Mouse (Mus musculus) mouse trophoblast stem cell (cell line): ENCODE data around the gene Mical2.

Experiments
- in situ Hi-C, 2 experiments: fragments of 300-500 bp; cut with MseI, MboI; formaldehyde crosslinking; loops; 2 replicates in 1 of 2; 3 replicates in 1 of 2; pipeline ENCODE4 v1.15.1; 2025

The Mical2 gene

DNA sequence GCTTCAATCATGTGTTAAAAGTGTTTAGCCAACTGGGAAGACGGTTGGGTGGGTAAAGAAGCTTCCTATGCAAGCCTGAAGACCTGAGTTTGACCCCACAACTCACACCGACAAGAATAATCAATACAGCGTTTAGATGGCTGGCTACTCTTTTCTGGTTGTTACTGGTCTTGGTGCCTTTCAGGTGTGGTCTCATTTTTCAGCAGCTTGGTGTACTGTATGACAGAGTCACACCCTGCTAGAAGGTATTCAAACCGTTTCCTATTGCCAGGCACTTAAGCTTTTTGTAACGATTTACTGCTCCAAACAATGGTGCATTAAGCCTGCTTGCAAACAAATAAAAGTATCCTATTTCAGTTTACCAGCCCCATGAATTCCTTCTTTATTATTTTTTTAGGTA, 226.8 kb downstream of the Mical2 start:
- in situ Hi-C loops = no loop called here

DNA sequence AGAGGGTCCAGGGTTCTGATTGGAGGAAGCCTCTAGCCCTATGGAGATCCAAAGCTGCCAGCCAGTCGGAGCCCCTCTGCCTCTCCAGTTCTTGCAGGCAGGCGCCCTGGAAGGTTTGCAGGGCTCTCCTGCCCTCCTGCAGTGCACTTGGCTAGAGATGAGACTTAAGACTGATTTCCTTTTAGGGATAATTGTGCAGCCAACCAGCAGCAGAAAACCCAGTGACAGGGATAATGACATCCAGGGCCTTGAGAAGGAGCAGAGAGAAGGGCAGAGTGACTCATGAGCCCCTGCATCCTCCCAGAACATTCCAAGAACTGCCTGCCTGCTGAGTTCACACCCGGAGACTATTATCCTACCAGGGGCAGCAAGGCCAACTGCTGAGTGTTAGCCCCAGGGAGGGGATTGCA, 228.2 kb downstream of the Mical2 start:
- in situ Hi-C loops = no loop called here

DNA sequence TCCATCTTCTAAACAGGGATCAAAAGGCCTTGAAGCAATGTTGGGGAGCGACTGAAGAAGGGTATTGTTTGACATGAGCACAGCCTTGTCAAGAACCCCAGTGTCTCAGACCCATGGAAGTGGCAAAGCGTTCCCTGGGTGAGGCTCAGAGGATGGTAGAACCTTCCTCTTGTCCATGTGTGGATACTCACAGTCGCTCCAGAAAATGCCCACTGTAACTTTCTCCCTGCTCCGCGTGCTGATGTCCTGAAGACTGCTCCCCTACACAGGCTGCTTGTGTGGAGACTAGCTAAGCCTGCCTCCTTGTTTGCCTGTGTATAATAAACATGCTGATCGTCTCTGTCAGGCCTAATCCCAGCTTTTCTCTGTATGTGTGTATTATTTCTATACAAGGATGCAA, 228.7 kb downstream of the Mical2 start:
- in situ Hi-C loops = no loop called here

DNA sequence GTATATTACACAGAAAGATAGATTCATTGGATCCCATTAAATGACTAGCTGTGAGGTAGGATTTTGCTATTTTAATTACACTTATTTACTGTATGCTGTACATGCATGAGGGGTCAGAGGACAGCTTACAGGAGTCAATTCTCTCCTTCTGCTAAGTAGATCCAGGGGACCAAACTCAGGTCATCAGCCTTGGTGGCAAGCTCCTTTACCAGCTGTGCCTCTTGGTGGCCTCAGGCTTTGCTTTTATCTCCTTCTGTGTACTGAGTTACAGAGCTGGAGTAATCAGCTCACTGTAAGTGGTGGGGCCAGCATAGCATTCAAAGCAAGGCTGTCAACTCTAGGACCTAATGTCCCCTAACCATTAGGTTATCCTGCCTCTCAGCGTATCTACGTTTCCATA, 229.3 kb downstream of the Mical2 start:
- in situ Hi-C loops = no loop called here

DNA sequence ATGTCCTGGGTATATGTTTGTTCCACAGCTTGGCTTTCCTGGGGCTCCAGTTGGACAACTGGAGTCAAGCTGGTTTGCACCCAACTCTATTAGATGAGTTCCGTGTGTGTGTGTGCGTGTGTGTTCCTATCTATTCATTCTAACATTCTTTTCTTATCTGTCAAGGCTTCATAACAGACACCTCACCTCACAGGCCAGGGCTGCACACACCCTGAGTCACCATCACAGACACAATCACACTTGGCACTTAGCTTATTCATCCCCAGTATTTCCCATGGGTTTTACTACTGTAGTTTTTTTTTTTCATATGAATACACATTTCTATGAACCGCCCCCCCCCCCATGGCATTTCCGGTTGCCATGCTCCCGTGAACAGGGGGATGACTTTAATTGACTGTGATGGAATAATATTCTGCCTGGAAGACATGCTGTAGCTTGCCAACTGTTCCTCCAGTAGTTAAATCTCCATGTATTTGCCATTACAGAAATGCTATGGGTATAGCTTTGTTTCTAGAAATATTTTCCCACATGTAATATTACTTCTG, 230.0 kb downstream of the Mical2 start:
- in situ Hi-C loops = no loop called here

DNA sequence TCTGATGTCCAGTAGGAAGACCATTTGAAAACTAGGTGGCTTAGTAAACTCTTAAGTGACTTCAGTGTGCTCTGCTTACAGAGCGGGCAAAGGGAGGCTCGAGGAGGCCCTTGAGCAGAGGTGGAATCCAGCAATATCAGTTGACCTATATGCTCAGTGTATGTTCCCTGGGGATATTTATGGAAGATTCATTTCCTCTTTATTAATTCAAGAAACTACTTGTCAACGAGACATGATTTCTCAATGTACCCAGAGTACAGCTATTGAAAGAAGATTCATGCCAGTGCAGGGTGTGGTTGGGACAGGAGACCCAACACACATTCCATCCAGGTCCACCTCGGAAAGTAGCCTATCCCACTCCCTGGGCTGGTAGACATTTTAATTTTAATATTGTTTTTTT, 231.7 kb downstream of the Mical2 start:
- in situ Hi-C loops = no loop called here

DNA sequence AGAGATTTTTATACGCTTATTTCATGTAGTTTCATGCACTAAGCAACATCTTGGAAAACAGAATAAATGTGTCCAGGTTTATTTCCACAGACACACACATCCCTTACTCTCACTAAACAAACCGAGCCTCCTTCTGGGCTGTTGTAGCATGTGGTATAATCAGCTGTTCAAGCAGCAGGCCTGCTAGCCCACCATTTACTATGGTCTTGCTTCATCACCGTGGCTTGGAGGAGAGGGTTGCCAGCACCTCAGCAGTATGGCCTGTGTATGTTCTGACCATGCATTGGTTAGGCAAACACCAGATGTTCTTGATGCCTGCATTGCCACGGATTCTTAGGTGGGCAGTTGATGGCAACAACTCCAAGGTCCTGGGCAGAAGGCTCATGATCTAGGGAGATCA, 232.3 kb downstream of the Mical2 start:
- in situ Hi-C loops = no loop called here

DNA sequence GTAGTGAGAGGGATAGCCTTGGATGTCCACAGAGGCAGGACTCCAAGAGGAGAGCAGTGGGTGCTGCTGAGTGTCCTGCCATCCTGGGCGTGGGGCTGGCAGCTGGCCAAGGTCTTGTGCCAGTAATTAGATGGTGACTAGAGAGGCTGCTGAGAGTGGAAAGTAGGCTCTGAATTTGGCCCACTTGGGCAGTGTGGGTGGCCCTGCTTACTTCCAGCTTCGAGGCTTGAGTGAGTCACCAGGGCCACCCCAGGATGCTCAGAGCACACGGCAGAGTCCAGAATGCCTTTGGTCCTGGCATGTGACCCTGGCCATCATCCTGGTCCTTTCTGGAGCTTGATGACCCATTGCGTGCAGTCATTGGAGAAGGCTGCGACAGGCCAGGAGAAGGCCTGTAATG, 232.8 kb downstream of the Mical2 start:
- in situ Hi-C loops = no loop called here
